Mouse (Mus musculus): ENCODE measurements around the gene Eps15.

DNA sequence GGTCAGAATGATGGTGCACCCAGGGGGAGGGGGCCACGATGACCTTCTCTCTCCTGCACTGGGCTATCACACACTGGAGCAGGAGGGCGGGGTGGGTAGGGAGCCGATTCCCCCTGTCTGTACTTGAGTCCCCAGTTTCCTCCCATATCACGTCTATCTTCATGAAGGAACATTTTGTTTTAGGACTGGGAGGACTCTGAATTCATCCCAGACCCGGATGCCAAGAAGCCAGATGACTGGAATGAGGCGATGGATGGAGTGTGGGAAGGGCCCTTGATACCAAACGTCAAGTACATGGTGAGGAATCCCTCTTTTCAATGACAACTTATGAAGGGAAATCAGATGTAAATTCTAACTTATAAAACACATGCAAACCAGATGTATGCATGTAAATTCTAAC is 35.6 kb upstream of the Eps15 start:
- TF ChIP-seq GATA1 (IDR thresholded peaks at IDR 0.05; ENCODE audit: borderline replicate concordance, low read length): no peak
- TF ChIP-seq FLI1 (IDR thresholded peaks at IDR 0.05; ENCODE audit: low read length): no peak
